Mouse (Mus musculus) heart, embryonic 16.5 days (tissue): Measurements from ENCODE around the gene Stom. TPM values are rescaled to one million over a fixed set of nuclear protein-coding genes. Genes with fewer than 3 reads are reported as not detected.
A peak's percentile ranks its signal among the peaks of the same experiment; 100 is the strongest.

Experiments used
- ATAC-seq: fragments of 200-750 bp; cut with Nextera tagmentation; replicated peaks from 2 replicates; pipeline ENCODE4 v1.8.0; 2017; ENCODE audit warnings: moderate number of reproducible peaks; ENCODE audit not compliant: insufficient read depth, low FRiP score; ENCODE audit errors: extremely low read depth
- H3K27ac ChIP-seq: fragments of 300-500 bp; sonication (generic); 2 replicates; pipeline ENCODE4 v1.5.1; 2014; ENCODE audit warnings: mild to moderate bottlenecking, low read length, control low read depth, moderate library complexity
- H3K27me3 ChIP-seq: fragments of 300-500 bp; sonication (generic); 2 replicates; pipeline ENCODE4 v1.6.1; 2014; ENCODE audit warnings: low read length, mixed read lengths; ENCODE audit not compliant: control insufficient read depth, insufficient read depth
- H3K36me3 ChIP-seq: fragments of 300-500 bp; sonication (generic); 2 replicates; pipeline ENCODE4 v1.6.1; 2014; ENCODE audit not compliant: control insufficient read depth, insufficient read depth
- H3K4me1 ChIP-seq: fragments of 300-500 bp; sonication (generic); 2 replicates; pipeline ENCODE4 v1.6.1; 2014; ENCODE audit warnings: low read length, mixed read lengths; ENCODE audit not compliant: control insufficient read depth, insufficient read depth
- H3K4me2 ChIP-seq: fragments of 300-500 bp; sonication (generic); 2 replicates; pipeline ENCODE4 v1.6.1; 2014; ENCODE audit warnings: low read depth, mild to moderate bottlenecking, control low read depth, low read length
- H3K4me3 ChIP-seq: fragments of 300-500 bp; sonication (generic); 2 replicates; pipeline ENCODE4 v1.5.1; 2014; ENCODE audit warnings: mild to moderate bottlenecking, control low read depth, low read length
- H3K9ac ChIP-seq: fragments of 300-500 bp; sonication (generic); 2 replicates; pipeline ENCODE4 v1.6.1; 2014; ENCODE audit warnings: low read length, control low read depth
- H3K9me3 ChIP-seq: fragments of 300-500 bp; sonication (generic); replicated peaks from 2 replicates; pipeline ENCODE4 v1.6.1; 2016; ENCODE audit warnings: low read length; ENCODE audit not compliant: control insufficient read depth
- WGBS: fragments of 180-500 bp; shearing (Covaris S2); extraction: QIAGEN DNeasy Blood & Tissue Kit; methylation state at CpG from one replicate; pipeline ENCODE4 v1.1.7; 2014; 5-methylcytosine and 5-hydroxymethylcytosine counted together
- polyA plus RNA-seq: library from polyadenylated mRNA; unstranded; fragments of >200 nt; fragmentation: Nextera tagmentation; extraction: Ambion mirVana; gene quantifications from 2 replicates; pipeline ENCODE4 v1.2.1, GENCODE M21; 2015

Gene Stom
- polyA plus RNA-seq, 1 experiment from 2014 or later = 61.1 TPM

DNA sequence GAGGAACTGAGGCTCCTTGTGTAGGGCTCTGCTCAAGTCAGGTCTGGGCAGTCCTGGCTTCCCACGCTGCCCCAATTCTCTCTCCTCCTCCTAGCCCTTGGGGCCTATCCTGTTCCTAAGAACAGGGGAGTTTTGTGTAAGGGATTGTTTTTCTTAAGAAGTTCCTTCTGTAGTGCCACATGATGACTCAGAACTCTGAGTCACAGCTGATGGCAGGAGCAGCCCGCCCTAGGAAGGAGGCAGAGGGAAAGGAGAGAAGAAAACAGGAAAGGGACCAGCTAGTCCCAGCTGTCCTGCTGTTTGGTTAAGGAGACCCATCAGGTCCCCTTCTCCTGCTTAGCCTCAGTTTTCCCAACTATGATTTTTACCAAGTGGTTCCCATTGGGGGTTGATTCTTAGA, 65.0 kb downstream of the Stom start:
- WGBS = 54% methylated on average over 2 of the region's 2 CpGs
- Histone ChIP-seq H3K9me3 (no peaks in the 10 kb centered on the region), H3K36me3 (no peaks in the 10 kb centered on the region), H3K4me2 (no peak overlapping the region), H3K27ac (peak overlapping the region; percentile 70), H3K4me3 (no peak overlapping the region), H3K27me3 (no peaks in the 10 kb centered on the region), H3K4me1 (peaks cover 73% of the 10 kb centered on the region), H3K9ac (no peak overlapping the region)
- no peak for ATAC-seq

DNA sequence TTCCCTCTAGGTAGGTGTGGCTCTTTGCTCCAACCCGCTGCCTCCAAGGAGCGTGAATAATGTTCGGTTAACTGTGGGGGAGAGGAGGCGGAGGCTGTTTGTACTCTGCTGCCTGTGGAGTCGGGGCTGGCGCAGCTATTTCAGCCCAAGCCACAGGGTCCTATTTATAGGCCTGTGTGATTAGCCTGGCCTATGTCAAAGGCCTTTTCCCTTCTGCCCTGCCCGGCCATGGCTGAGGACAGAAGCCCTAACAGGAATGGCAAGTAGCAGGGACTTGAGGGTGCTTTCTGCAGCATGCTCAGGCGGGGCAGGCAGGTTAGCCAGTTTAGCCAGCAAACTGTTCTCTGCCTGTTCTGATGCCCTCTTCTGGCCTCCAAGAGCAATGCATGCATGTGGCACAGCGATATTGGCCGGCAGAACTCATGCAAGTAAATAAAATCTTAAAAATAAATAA, 66.2 kb downstream of the Stom start:
- no peaks in the 10 kb centered on the region for H3K27me3 ChIP-seq
- WGBS = 16% methylated on average over 10 of the region's 10 CpGs
- H3K4me1 ChIP-seq = peaks cover 81% of the 10 kb centered on the region
- H3K27ac ChIP-seq = peak overlapping the region; percentile 85
- no peaks in the 10 kb centered on the region for H3K9me3 ChIP-seq
- H3K4me3 ChIP-seq = no peak overlapping the region
- no peaks in the 10 kb centered on the region for H3K36me3 ChIP-seq
- peak overlapping the region; percentile 20; the same call in 1 of the 2 replicates for H3K4me2 ChIP-seq
- H3K9ac ChIP-seq = peak overlapping the region; percentile 39
- peak; percentile 75 for ATAC-seq

- WGBS = 45% methylated on average over 4 of the region's 4 CpGs
- ATAC-seq = no peak
- peaks cover 87% of the 10 kb centered on the region for H3K4me1 ChIP-seq
- no peaks in the 10 kb centered on the region for H3K9me3 ChIP-seq
- H3K4me2 ChIP-seq = no peak overlapping the region
- H3K4me3 ChIP-seq = no peak overlapping the region
- peak overlapping the region; percentile 39 for H3K9ac ChIP-seq
- H3K27ac ChIP-seq = peak overlapping the region; percentile 85
- H3K27me3 ChIP-seq = no peaks in the 10 kb centered on the region
- H3K36me3 ChIP-seq = no peaks in the 10 kb centered on the region
Observed at GRCm38 (mm10) chr2:35269716-35270260, 67.0 kb downstream of the Stom start.

DNA sequence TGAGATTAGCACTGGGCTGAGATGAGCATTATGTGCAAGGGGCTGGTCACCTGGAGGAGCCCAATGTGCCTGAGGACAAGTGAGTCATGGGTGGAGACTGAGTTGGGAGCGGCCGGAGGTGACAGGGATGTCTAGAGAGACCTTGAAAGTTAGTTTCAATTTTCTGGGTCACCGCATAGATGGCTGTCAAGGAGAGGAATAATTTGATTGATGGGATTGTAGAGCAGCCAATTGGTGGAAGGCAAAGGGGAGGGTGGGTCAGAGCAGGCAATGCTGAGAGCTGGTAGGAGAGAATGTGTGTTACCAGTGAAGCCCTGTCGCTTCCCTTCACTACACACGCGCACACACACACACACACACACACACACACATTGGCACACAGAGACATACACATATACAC, 67.6 kb downstream of the Stom start:
- Histone ChIP-seq H3K4me2 (no peak overlapping the region), H3K4me1 (peaks cover 86% of the 10 kb centered on the region), H3K27ac (peak overlapping the region; percentile 85), H3K36me3 (no peaks in the 10 kb centered on the region), H3K4me3 (no peak overlapping the region), H3K27me3 (no peaks in the 10 kb centered on the region), H3K9me3 (no peaks in the 10 kb centered on the region), H3K9ac (no peak overlapping the region)
- ATAC-seq = no peak
- WGBS = 72% methylated on average over 6 of the region's 6 CpGs

DNA sequence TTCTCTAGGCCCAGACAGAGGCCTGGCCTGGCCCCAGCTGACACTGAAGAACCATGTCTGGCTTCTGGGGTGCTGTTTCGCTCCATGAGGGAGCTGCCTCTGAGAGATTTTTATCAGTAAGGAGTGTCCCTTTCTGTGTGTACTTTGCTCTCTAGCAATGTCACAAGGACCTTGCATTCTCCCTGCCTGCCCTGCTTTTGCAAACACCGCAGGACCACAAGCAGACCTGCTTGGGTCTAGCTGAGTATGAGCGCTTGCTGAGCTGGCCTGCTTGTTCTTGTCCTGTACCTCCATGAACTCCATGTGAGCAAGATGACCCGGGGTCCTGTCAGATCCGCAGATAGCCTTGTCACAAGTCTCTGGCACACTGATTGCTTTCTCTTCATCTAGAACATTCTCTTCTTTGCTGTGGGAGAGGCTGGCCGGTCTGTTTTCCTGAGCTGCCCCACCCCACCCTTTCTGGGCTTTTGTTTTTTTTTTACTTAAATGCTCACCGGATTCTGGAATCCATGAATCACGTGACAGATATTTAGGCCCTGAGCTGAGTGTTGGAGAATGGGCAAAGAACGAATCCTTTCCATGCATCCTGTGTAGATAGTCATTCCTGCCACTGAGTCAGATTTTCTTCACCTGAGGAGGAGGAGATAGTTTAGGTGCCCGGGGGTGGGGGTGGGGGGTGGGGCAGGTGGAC, 68.8 kb downstream of the Stom start:
- ATAC-seq = no peak
- Histone ChIP-seq H3K4me1 (peaks cover 75% of the 10 kb centered on the region), H3K4me2 (no peak overlapping the region), H3K27me3 (no peaks in the 10 kb centered on the region), H3K36me3 (no peaks in the 10 kb centered on the region), H3K27ac (no peak overlapping the region; the same call in 1 of the 2 replicates), H3K4me3 (no peak overlapping the region), H3K9me3 (no peaks in the 10 kb centered on the region), H3K9ac (no peak overlapping the region; the same call in 1 of the 2 replicates)
- 36% methylated on average over 10 of the region's 10 CpGs for WGBS

DNA sequence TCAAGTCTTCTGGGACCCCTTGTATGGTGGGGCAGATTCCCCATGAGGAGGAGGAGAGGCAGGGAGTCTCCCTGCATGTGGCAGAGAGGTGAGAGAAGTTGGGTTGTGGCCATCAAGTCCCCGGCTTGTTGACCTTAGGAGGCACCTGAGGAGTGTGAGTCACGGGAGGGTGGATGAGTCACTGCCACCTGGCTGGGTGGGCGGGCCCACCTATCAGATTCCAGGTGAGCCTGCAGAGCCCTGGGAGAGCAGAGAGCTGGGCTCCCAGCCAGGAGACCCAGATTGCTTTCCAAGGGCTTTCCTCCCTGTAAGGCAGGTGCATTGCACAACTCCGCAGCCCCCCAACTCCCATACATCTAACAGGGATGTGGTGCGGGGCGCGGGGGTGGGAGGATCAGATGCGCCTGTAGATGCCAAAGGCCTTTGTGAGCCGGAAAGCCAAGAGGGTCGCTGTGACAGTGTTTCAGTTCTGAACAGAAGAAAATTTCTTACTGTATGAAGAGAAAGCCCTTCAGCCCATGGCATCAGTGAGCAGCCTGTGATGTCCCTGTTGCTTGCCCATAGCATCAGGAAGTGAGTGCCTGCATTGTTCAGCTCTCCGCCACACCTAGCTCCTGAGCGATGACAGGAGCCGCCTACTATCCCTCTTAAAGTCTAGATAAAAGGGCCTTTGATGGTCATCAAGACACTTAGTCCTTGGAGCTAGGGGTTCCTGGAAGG, 69.5 kb downstream of the Stom start:
- ATAC-seq = no peak
- Histone ChIP-seq H3K27me3 (no peaks in the 10 kb centered on the region), H3K9me3 (no peaks in the 10 kb centered on the region), H3K4me2 (no peak overlapping the region), H3K9ac (no peak overlapping the region; the same call in 1 of the 2 replicates), H3K4me1 (peaks cover 71% of the 10 kb centered on the region), H3K36me3 (no peaks in the 10 kb centered on the region), H3K27ac (no peak overlapping the region; the same call in 1 of the 2 replicates), H3K4me3 (no peak overlapping the region)
- WGBS = 65% methylated on average over 13 of the region's 13 CpGs

DNA sequence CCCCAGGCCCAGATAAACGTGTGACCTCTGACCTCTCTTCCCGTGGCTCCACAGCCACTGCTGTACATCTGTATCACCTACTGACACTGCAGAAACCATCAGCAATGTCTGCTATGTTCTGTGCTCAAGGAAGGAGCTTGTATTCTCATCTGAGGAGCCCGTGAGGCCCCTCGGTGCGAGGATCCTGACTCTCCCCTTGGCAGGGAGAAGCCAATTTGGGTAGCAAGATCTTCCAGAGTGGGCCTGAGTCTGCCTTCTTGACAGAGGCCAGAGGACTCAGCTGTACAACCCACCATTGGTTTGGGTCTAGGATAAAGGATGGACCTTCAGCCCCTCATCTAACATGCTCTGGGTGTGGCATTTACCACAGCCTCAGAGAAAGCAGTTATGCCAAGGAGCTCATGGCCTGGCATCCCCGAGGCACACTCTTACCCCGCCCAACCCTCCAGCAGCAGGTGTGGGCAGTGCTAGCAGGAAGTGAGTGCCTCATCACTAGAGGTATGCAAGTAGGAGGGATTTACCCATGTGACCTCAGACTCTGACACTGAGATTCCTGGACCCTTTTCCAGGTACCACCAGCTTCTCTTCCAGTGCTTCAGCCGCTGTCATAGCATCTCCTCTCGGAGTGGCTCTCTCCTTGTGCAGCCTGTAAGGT, 70.4 kb downstream of the Stom start:
- H3K4me1 ChIP-seq = peaks cover 70% of the 10 kb centered on the region
- no peak for ATAC-seq
- no peak overlapping the region for H3K27ac ChIP-seq

DNA sequence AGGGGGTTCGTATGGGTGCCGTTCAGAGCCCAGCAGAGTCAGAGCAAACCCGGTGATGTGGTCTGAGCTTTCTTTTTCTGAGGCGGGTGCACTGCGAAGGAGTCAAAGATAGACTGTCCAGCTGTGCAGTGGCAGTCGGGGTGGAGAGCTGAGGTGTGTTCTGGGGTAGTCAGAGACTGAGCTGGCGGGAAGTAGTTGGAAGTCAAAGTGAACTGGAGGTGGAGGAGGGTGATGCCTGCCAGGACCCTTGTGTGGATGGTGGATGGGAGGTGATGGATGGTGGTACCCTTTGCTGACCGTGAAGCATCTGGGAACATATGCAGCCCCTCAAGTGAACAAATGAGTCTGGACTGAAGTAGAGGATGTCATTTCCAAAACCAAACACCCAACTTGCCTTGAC, 71.0 kb downstream of the Stom start:
- Histone ChIP-seq H3K4me3 (no peak overlapping the region; the same call in 1 of the 2 replicates), H3K9me3 (no peaks in the 10 kb centered on the region), H3K36me3 (no peaks in the 10 kb centered on the region), H3K4me2 (peak overlapping the region; percentile 36; the same call in 1 of the 2 replicates), H3K27me3 (no peaks in the 10 kb centered on the region), H3K9ac (peak overlapping the region; percentile 53; the same call in 1 of the 2 replicates), H3K27ac (peak overlapping the region; percentile 61), H3K4me1 (peaks cover 65% of the 10 kb centered on the region)
- 64% methylated on average over 8 of the region's 8 CpGs for WGBS
- ATAC-seq = no peak

More for the DNA sequence above, 70.4 kb downstream of the Stom start:
- H3K4me3 ChIP-seq = no peak overlapping the region
- no peak overlapping the region for H3K4me2 ChIP-seq
- no peaks in the 10 kb centered on the region for H3K27me3 ChIP-seq
- WGBS = 71% methylated on average over 9 of the region's 9 CpGs
- H3K36me3 ChIP-seq = no peaks in the 10 kb centered on the region
- no peak overlapping the region for H3K9ac ChIP-seq
- no peaks in the 10 kb centered on the region for H3K9me3 ChIP-seq
